Mouse (Mus musculus): ENCODE results near the gene Ugt1a2. TPM values are rescaled to one million over a fixed set of nuclear protein-coding genes. Genes with fewer than 3 reads are reported as not detected.

Ugt1a2 gene
- polyA plus RNA-seq, 1 experiment = not detected

GRCm38 (mm10) chr1:88231803-88232499 lies 31.6 kb downstream of the Ugt1a2 start:
- Histone ChIP-seq H3K27me3 (ENCODE audit: control insufficient read depth, insufficient read depth, insufficient read length) (peaks cover 43% of the 10 kb centered on the region), H3K4me3 (ENCODE audit: insufficient read depth, poor library complexity, severe bottlenecking) (no peak overlapping the region), H3K36me3 (ENCODE audit: control insufficient read depth, insufficient read depth) (no peaks in the 10 kb centered on the region), H3K79me3 (ENCODE audit: low read depth) (no peaks in the 10 kb centered on the region), H3K79me2 (ENCODE audit: control insufficient read depth, insufficient read depth) (no peaks in the 10 kb centered on the region), H3ac (ENCODE audit: control insufficient read depth, insufficient read length, low read depth) (no peak overlapping the region)
- TF ChIP-seq USF1 (IDR thresholded peaks at IDR 0.05; ENCODE audit: low read depth) = no peak
- no peak for TF ChIP-seq MAX (IDR thresholded peaks at IDR 0.05)
- no peak for TF ChIP-seq MYOG (IDR thresholded peaks at IDR 0.05; ENCODE audit: control insufficient read depth, extremely low read depth, insufficient read length)
- no peak for TF ChIP-seq CTCF (IDR thresholded peaks at IDR 0.05; ENCODE audit: control insufficient read depth, insufficient read depth, insufficient read length)
- no peak for TF ChIP-seq CEBPB (IDR thresholded peaks at IDR 0.05; ENCODE audit: low read depth)
- no peak for TF ChIP-seq MYOD1 (IDR thresholded peaks at IDR 0.05; ENCODE audit: control insufficient read depth, insufficient read length, low read depth)
- TF ChIP-seq FOSL1 (IDR thresholded peaks at IDR 0.05; ENCODE audit: insufficient read depth, low read length, poor library complexity, severe bottlenecking) = no peak

DNA sequence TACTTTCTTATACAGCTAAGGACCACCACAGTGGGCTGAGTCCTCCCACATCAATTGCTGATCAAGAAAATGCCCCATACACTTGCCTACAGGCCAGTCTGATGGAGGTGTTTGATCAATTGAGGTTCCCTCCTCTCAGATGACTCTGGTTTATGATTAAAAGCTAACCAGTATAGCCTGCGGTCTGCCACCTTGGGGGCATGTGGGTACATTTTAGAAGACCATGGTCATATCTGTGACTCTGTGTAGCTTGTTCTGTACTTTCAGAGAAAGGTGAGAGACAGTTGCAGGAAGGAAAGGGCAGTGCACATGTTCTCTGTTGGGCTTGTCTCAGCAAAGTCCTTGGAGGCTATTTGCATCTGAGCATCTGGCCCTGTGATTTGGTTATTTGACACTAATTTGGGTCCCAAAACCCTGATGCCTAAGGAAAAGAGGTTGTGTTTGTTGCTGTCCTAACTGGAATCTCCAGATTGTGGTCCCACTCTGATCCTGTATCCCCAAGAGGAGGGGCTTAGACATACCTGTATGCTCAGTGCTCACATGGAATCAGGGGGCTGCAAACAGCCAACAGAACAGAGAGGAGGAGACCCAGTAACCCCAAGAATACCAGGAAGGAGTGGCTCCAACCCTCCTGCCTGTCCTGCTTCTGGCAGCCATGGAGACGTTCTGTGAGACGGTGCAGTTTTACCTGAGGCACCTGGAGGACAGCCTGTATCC lies 32.4 kb downstream of the Ugt1a2 start:
- Histone ChIP-seq H3K27me3 (ENCODE audit: control insufficient read depth, insufficient read depth, insufficient read length) (peaks cover 46% of the 10 kb centered on the region), H3K36me3 (ENCODE audit: control insufficient read depth, insufficient read depth) (no peaks in the 10 kb centered on the region), H3K79me2 (ENCODE audit: control insufficient read depth, insufficient read depth) (no peaks in the 10 kb centered on the region), H3K4me3 (ENCODE audit: insufficient read depth, poor library complexity, severe bottlenecking) (no peak overlapping the region), H3K79me3 (ENCODE audit: low read depth) (no peaks in the 10 kb centered on the region), H3ac (ENCODE audit: control insufficient read depth, insufficient read length, low read depth) (no peak overlapping the region)
- no peak for TF ChIP-seq MYOG (IDR thresholded peaks at IDR 0.05; ENCODE audit: control insufficient read depth, extremely low read depth, insufficient read length)
- TF ChIP-seq MYOD1 (IDR thresholded peaks at IDR 0.05; ENCODE audit: control insufficient read depth, insufficient read length, low read depth) = no peak
- no peak for TF ChIP-seq FOSL1 (IDR thresholded peaks at IDR 0.05; ENCODE audit: insufficient read depth, low read length, poor library complexity, severe bottlenecking)
- no peak for TF ChIP-seq CTCF (IDR thresholded peaks at IDR 0.05; ENCODE audit: control insufficient read depth, insufficient read depth, insufficient read length)
- no peak for TF ChIP-seq CEBPB (IDR thresholded peaks at IDR 0.05; ENCODE audit: low read depth)
- TF ChIP-seq USF1 (IDR thresholded peaks at IDR 0.05; ENCODE audit: low read depth) = no peak
- no peak for TF ChIP-seq MAX (IDR thresholded peaks at IDR 0.05)

DNA sequence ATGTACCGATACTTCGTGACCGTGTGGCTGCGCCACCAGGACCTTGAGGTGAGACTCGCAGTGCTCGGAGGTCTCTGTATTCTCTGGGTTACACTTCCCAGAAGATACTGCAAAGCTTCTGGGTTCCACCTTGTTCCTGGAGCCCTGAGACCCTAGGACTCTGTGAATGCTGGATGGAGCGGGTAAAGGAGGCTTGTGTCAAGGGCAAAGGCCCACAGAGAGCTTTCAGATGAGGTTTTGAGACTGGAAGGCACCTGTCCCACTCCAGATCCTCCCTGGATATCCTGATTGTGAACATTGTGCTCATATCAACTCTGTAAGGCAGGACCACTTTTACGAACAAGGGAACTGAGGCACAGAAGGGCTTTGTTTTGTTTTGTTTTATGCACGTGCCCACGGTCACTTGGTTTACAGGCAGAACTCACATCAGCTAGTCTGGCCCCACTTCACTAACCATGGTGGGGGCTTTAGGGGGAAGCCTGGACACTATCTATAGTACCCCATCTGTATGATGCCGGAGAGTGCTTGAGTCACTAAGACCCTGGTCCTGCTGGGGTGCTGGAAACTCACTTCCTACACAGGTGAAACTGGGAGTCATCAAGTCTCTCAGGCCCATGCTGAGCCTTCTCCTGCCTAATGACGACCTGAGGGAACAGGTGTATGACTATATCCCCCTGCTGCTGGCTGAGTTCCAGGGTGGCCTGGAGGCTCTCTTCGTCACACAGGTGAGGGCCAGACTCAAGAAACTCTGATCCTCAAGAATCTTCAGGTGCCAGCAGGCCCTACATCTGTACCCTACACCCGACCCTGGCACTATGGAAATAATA lies 33.2 kb downstream of the Ugt1a2 start:
- Histone ChIP-seq H3K4me3 (ENCODE audit: insufficient read depth, poor library complexity, severe bottlenecking) (no peak overlapping the region), H3K79me2 (ENCODE audit: control insufficient read depth, insufficient read depth) (no peaks in the 10 kb centered on the region), H3K79me3 (ENCODE audit: low read depth) (no peaks in the 10 kb centered on the region), H3ac (ENCODE audit: control insufficient read depth, insufficient read length, low read depth) (no peak overlapping the region), H3K36me3 (ENCODE audit: control insufficient read depth, insufficient read depth) (no peaks in the 10 kb centered on the region), H3K27me3 (ENCODE audit: control insufficient read depth, insufficient read depth, insufficient read length) (peaks cover 48% of the 10 kb centered on the region)
- TF ChIP-seq MYOD1 (IDR thresholded peaks at IDR 0.05; ENCODE audit: control insufficient read depth, insufficient read length, low read depth) (no peak), USF1 (IDR thresholded peaks at IDR 0.05; ENCODE audit: low read depth) (no peak), FOSL1 (IDR thresholded peaks at IDR 0.05; ENCODE audit: insufficient read depth, low read length, poor library complexity, severe bottlenecking) (no peak), MAX (IDR thresholded peaks at IDR 0.05) (no peak), CTCF (IDR thresholded peaks at IDR 0.05; ENCODE audit: control insufficient read depth, insufficient read depth, insufficient read length) (no peak), CEBPB (IDR thresholded peaks at IDR 0.05; ENCODE audit: low read depth) (no peak), MYOG (IDR thresholded peaks at IDR 0.05; ENCODE audit: control insufficient read depth, extremely low read depth, insufficient read length) (no peak)

GRCm38 (mm10) chr1:88234248-88234610 lies 33.8 kb downstream of the Ugt1a2 start:
- H3K79me3 ChIP-seq (ENCODE audit: low read depth) = no peaks in the 10 kb centered on the region
- TF ChIP-seq MAX (IDR thresholded peaks at IDR 0.05) = no peak
- TF ChIP-seq CTCF (IDR thresholded peaks at IDR 0.05; ENCODE audit: control insufficient read depth, insufficient read depth, insufficient read length) = no peak
- TF ChIP-seq FOSL1 (IDR thresholded peaks at IDR 0.05; ENCODE audit: insufficient read depth, low read length, poor library complexity, severe bottlenecking) = no peak
- TF ChIP-seq MYOD1 (IDR thresholded peaks at IDR 0.05; ENCODE audit: control insufficient read depth, insufficient read length, low read depth) = no peak
- no peak for TF ChIP-seq MYOG (IDR thresholded peaks at IDR 0.05; ENCODE audit: control insufficient read depth, extremely low read depth, insufficient read length)
- TF ChIP-seq CEBPB (IDR thresholded peaks at IDR 0.05; ENCODE audit: low read depth) = no peak
- TF ChIP-seq USF1 (IDR thresholded peaks at IDR 0.05; ENCODE audit: low read depth) = no peak
- peaks cover 54% of the 10 kb centered on the region for H3K27me3 ChIP-seq (ENCODE audit: control insufficient read depth, insufficient read depth, insufficient read length)
- no peak overlapping the region for H3ac ChIP-seq (ENCODE audit: control insufficient read depth, insufficient read length, low read depth)
- no peaks in the 10 kb centered on the region for H3K36me3 ChIP-seq (ENCODE audit: control insufficient read depth, insufficient read depth)
- H3K79me2 ChIP-seq (ENCODE audit: control insufficient read depth, insufficient read depth) = no peaks in the 10 kb centered on the region
- no peak overlapping the region for H3K4me3 ChIP-seq (ENCODE audit: insufficient read depth, poor library complexity, severe bottlenecking)

DNA sequence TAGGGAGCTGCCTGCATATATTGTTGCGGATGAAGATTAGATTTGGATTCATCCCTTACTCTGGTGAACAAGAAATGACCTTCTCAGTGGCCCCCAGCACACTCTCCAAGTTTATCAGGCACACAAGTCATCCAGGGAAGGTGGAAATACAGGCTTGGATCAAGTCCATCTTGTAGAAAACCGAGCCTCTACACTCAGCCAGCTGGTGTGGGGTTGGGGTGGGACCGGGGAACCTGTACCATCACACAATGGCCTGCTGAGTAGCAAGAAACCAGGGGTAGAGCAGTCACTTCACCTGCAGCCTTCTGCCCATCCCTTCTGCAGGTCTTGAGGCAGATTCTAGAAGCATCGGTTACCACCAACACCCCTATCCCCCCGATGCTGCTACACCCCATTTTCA lies 34.2 kb downstream of the Ugt1a2 start:
- peaks cover 54% of the 10 kb centered on the region for H3K27me3 ChIP-seq (ENCODE audit: control insufficient read depth, insufficient read depth, insufficient read length)
- TF ChIP-seq CTCF (IDR thresholded peaks at IDR 0.05; ENCODE audit: control insufficient read depth, insufficient read depth, insufficient read length) = no peak
- TF ChIP-seq CEBPB (IDR thresholded peaks at IDR 0.05; ENCODE audit: low read depth) = no peak
- TF ChIP-seq FOSL1 (IDR thresholded peaks at IDR 0.05; ENCODE audit: insufficient read depth, low read length, poor library complexity, severe bottlenecking) = no peak
- TF ChIP-seq MYOD1 (IDR thresholded peaks at IDR 0.05; ENCODE audit: control insufficient read depth, insufficient read length, low read depth) = no peak
- no peak for TF ChIP-seq MYOG (IDR thresholded peaks at IDR 0.05; ENCODE audit: control insufficient read depth, extremely low read depth, insufficient read length)
- TF ChIP-seq USF1 (IDR thresholded peaks at IDR 0.05; ENCODE audit: low read depth) = no peak
- no peak for TF ChIP-seq MAX (IDR thresholded peaks at IDR 0.05)
- no peaks in the 10 kb centered on the region for H3K79me3 ChIP-seq (ENCODE audit: low read depth)
- H3K36me3 ChIP-seq (ENCODE audit: control insufficient read depth, insufficient read depth) = no peaks in the 10 kb centered on the region
- no peaks in the 10 kb centered on the region for H3K79me2 ChIP-seq (ENCODE audit: control insufficient read depth, insufficient read depth)
- H3ac ChIP-seq (ENCODE audit: control insufficient read depth, insufficient read length, low read depth) = no peak overlapping the region
- no peak overlapping the region for H3K4me3 ChIP-seq (ENCODE audit: insufficient read depth, poor library complexity, severe bottlenecking)
